Mouse (Mus musculus) cerebellum, postnatal 14 days (tissue): ENCODE data around the gene Meaf6.

Experiments
- DNase-seq, 2 experiments: peaks; one replicate each; pipeline ENCODE4 v3.0.0; 2021; ENCODE audit warnings: mixed read lengths in 2 of 2

Gene Meaf6

DNA sequence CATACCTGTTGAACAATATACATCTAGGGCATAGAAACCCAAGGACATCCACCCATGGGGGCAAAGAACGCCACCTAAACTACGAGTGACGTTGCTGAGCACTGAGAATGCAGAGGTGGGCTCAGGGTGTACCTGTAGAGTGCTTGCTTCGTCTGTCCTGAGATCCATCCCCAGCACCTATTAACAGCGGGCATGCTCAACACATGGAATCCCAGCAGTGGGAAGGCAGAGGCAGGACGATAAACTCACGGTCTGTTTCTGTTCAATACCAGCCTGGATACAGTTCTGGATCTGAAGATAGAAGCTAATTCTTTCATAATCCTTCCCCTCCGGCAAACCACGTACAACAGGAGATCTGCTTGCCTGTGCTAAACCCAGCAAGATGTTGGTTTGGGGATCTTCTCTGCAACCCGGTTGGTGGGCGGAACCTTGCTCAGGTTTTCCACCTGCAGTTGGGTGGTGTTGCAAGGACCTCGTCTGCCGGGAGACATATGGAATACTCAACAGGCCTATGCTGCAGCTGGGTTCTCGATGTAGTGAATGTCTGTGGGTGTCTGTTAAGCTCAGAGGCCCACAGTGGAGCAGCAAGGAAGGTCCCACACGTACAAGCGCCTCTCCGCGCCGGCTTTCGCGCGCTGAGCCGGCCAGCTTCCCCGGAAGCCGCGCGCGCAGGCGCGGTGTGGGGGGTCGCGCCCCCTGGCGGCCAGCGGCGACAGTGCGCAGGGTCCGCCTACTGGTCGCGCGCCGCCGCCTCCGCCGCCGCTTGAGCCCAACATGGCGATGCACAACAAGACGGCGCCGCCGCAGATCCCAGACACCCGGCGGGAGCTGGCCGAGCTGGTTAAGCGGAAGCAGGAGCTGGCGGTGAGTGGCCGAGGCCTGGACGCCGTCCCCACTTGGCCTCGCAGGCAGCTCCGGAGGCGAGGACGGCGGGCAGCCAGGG lies at the start of gene Meaf6:
Meaf6 (plus strand) TSS at position 732 of the 943 bp plus-strand sequence.
- peak; percentile 94 to 98 for DNase-seq

DNA sequence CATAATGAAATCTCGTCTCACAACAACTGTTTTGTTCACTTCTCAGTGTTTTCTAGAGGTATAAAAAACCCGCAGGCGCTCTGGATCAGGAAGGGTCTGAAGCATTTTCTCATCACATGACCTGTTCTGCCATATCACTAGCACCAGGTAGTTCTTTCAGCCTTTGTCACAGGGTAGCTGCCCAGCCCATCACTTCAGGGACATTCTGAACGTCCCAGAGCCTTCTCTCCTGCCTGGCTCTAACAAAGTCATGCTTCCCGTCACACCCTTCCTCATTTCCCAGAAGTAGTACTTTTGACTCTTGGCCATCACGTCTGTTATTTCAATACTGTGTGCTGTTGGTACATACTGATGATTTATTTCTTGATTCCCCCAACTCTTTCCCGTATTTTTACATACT lies 40.5 kb upstream of the Meaf6 start:
- DNase-seq: no peak

DNA sequence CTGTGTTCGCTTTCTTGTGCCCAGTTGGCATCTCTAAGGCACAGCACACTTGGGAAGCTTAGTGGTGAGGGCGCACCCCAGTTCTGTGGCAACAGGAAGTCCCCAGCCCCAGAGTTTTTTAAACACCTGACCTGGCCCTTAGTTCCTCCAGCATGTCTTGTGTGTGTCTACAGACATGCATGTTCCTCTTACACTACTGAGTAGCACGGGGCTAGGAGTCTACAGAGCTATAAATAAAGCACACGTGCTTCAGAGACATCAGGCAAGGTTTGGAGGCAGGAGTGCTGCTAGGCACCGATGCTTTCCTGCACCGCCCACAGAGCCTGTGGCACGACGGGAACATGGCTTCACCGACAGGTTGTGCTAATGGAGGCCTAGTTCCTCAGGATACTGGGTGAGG lies 29.5 kb upstream of the Meaf6 start:
- DNase-seq: no peak

DNA sequence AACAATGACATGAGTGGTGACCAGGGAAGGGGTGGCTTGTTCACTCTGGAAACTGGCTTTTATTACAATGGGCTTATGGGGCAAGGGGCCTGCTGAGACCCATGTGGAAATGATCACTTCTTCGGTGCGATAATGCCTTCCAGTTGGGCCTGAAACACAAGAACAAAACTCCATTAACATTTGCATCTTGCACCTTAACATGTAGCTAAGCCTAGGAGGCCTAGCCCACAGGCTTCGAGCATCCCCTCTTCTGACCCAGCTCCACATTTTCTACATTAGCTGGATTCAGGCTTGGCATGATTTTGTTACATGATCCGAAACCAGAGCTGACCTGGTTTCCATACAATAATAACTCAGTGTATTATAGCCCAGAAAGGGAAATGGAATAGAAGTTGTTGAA lies 28.5 kb upstream of the Meaf6 start:
- DNase-seq: no peak

DNA sequence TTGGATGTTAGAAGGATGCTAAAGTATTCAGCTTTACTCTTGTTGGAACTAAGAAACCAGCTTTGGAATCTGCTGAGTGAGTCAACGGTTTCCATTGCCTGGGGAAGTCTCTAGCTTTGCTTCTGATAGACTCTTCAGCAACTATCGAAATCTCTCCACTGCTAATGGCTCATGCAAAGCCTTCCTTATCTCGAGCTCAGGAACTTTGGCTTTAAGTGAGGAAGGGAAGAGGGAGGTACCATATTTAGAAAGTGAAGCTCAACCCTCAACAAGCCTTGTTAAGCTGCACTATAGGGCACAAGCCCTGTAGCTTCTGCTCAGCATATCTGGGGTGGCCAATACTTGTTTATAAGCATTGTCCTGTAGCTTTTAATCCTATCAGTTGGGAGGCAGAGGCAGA lies 27.7 kb upstream of the Meaf6 start:
- DNase-seq: no peak

DNA sequence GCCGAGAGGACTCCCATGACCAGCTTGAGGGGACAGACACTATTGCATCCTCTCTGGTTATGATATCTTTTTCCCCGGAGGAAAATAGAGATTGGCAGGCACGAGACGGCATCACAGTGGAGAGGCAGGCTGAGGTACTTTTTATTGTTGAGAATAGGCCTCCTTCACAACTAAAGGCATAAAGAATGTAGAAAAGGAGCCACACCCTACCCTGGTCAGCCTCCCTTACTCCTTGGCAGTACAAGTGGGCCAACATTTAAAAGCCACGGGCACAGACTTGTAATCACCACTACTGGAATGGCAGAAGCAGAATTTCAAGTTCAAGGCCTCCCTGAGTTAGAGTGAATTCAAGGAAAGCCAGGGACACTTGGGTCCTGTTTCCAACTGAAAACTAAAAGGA lies 26.9 kb upstream of the Meaf6 start:
- no peak for DNase-seq

DNA sequence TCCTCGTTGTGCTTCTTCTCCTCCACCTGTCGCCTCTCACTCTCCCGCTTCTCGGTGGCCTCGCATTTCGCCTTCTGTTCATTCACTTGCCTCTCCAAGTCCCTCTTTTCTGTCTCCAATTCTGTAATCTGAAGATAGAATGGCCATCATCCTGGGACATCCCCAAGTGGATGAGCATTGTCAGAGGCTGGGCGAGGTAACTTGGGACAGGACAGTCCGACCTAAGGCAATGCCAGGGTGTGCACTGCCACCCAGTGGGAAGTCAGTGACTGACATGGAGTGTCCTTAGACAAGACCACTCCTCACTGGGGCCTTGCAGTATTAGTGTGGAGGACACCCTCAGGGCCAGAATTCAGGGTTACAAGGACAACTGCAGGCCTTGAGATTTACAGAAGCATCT lies 25.9 kb upstream of the Meaf6 start:
- DNase-seq: peak; percentile 64 to 80

DNA sequence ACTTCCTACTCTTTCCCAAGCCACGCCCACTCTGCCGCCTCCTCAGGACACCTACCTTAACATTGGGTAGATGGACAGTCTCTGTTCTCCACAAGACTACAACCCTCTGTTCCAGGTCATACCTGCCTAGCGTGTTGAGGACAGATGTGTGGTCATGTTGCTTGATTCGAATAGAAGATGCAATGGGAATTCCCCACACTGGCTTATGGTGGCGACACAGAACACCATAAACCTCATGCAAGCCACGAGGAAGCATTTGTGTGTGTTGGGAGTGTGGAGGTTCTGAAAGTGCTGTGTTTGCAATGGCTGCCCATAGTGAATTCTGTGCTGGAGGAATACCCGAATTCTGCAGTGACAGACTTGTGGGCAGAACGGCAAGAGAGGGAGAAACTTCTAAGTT lies 21.1 kb upstream of the Meaf6 start:
- DNase-seq: no peak

DNA sequence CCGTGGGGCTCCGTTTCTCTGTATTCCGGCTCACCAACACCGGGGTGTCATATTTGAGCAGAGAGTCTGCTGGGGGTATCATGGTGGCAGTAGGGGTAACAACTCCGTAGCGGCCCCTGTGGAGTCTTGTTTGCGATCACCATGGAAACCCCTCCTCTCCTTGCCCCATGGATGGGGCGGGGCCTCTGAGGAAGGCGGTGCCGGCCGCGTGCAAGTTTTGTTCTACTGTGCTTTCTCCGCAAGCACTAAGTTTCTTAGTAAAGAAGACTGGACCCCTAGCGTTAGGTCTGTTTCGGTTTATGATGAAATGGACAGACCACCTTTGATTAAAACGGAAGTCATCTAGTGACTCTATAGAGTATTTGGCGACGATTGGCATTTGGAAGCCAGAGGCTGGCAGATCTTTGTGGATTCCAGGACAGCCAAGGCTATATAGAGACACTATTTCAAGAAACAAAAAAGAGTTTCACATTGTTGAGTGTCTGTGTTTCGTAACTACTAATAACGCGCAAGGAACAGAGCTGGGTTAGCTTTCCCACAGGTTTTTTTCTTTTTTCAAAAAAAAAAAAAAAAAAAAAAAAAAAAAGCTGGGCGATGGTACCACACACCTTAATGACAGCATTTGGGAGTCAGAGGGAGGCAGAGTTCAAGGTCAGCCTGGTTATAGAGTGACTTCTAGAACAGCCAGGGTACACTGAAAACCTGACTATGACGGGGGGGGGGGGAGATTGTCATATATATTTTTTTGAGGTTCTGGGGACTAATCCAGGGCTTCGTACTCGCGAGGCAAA lies 19.2 kb upstream of the Meaf6 start, which contains the start of gene Dnali1:
Dnali1 (minus strand) TSS at position 187 of the 791 bp plus-strand sequence.
- DNase-seq: peak; percentile 32 to 42

DNA sequence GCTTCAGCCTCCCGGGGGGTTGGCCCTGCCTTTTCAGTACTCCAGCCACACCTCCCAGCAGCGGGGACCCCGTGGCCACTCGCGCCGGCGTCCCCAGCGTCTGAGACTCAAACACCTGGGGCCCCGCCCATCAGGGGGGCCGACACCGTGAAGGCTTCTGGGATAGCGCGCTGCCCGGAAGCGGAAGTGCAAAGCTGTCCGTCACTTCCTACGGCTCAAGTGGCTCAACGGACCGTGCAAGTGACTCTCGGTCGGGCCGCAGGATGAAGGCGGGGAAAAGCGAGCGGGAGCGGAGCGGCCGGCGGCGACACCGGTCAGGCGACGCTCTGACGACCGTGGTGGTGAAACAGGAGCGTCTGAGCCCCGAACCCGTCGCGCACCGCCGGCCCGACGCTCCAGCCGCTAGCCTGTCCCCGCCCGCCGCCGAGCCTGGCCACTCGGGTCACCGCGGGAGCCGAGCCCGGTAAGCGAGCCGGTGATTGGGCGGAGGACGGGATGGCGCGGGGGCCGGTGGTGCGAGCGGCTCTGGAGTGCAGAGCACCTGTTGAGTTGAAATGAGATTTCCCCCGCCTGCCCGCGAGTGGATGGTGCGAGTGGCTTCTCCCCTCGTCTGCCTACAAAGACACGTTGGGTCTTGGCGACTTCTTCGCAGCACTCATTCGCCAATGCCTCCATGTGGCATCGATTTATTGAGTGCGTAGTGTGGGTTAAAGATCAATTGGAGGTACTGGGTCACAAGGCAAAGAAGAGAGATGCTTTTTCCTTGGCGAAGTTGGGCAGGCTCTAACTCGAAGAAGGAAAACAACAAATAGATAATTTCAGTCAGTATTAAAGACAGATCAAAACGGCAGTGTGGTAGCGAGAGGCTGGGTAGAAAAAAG lies 18.2 kb upstream of the Meaf6 start, which contains the start of gene Snip1:
Snip1 (plus strand) TSS at position 183 of the 881 bp plus-strand sequence.
- DNase-seq: peak; percentile 93 to 95

DNA sequence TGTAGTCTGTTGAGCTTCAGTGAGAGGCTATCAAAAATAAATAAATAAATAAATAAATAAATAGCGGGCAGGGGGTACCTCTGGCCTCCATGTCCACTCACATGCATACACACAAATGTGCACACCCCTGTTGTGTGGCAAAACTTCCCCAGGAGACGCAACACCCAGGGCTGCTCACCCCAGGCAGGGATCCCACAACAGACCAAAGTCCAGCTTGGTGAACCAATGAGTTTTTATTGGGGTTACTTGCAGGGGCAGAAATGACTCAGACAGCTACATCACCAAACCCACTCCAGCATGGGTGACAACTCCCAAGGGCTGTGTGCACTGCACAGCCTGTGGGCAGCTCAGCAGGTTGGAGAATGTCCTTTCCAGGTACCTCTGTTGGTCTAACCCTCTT lies 7.2 kb upstream of the Meaf6 start:
- no peak for DNase-seq

DNA sequence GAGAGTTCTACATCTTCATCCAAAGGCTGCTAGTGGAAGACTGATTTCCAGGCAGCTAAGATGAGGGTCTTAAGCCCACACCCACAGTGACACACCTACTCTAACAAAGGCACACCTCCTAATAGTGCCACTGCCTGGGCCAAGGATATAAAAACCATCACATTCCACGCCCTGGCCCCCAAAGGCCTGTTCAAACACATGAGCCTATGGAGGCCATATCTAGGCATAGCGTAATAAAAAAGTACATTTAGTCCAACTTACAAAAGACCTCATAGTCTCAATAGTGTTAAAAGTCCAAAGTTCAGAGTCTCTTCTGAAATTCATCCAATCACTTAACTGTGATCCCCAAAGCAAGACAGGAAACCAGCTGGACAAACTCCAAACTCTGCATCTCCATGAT lies 6.2 kb upstream of the Meaf6 start:
- DNase-seq: no peak

DNA sequence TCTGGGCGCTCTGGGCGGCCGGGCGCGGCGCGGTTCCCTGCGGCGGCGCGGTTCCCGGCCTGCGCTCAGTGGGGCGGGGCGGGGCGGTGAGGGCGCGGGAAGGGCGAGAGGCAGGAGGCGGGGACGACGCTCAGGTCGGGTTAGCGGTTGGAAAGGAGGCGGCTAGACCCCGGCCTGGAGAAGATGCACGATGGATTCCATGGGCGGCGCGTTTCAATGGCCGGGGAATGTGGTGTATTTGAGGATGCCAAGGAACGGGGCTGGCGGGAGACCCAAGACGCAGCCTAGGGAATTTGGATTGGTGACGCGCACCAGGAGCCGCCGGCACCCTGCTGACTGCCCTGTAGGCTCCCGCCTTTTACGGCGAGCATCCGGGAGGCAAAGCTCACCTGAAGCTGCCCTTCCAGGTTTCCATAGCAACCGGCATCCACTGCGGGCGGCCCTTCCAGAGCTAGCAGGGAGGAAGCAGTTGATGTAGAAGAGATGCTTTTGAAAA lies 460 bp downstream of the Meaf6 start:
- peak; percentile 76 to 80 for DNase-seq

DNA sequence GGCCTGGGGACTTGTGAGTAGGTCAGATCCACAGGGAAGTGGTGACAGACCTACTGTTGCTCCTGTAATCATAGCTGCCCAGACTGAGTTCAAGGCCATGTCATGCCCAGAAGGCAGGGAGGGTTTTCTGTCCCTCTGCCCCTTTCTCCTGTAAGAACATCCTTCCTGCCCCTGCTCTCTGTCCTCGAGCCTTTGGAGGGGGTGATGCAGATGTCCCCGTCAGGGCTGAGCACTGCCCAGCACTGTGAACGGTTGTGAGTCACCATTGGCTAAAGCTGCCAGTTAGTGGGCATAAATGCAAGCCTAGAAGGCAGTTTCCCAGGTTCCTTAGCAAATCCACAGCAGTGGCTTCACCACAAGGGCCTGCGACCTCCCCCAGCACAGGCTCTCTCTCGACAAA lies 8.1 kb downstream of the Meaf6 start:
- no peak for DNase-seq

DNA sequence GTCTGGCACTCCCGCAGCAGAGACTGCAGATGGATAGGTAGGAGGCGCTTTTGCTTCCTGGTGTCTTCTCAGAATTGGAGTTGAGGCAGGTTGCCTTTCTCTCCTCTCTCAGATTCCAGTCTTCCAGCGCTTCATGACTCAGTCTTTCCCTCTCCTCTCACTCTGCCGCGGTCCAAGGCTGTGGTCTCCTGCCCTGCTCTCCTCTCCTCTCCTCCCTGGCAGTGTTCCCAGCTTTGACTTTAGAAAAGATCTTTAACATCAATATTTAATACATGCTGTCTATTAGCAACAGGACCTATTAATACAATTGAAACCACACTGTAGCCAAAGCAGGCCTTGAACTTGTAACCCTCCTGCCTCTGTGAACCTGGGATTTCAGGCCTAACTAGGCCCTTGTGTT lies 11.1 kb downstream of the Meaf6 start:
- DNase-seq: no peak

DNA sequence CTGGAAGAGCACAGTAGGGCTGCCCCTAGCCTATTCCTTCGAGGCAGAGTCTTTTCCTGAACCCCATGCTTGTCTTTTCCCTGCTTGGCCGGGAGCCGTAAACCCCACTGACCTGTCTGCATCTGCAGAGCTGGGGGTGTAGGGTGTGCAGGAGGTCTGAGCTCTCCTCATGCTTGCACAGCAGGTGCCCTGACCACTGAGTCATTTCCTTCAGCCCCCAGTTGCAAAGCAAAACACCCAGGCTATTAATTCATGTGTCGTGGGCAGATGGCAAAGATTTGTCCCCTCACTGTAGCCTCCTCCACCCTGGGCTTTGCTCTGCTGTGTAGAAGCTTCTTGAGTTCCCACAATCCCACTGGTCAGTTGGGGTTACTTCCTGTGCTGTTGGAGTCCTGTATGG lies 12.5 kb downstream of the Meaf6 start:
- DNase-seq: no peak

DNA sequence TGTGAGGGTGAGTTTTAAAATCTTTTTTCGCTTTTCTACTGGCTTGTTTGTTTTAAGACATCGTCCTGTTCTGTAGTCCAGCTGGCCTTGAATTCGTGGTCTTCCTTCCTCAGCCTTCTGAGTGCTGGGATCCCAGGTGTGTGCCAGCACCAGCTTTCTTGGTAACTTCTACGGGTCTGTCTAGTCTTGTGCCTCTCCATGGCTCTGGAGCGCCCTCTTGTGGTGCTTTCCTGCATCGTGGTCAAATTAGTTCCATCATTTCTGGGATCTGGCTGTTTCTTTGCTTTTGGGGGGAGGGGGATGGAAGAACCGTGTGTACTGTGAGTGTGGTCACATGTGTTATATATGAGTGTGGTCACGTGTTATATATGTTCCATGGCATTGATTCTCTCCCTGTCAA lies 14.5 kb downstream of the Meaf6 start:
- DNase-seq: peak; percentile 89 to 96

DNA sequence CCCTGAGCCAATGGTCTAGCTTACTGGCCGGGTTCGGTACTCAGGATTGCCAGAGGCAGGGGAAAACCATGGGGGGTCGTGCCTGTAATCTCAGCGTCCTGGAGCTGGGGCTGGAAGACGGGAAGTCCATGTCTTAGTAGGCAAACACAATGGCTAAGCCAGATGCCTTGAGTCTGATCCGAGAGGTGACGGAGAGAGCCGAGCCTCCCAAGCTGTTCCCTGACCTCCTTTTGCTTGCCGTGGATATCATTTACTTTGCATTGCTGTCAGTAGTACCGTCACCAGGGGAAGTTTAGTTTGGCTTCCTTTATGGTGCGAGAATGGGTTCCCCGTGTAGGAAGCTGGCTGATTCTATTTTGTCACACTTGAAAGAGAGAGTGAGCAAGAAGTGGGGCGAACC lies 16.4 kb downstream of the Meaf6 start:
- no peak for DNase-seq

DNA sequence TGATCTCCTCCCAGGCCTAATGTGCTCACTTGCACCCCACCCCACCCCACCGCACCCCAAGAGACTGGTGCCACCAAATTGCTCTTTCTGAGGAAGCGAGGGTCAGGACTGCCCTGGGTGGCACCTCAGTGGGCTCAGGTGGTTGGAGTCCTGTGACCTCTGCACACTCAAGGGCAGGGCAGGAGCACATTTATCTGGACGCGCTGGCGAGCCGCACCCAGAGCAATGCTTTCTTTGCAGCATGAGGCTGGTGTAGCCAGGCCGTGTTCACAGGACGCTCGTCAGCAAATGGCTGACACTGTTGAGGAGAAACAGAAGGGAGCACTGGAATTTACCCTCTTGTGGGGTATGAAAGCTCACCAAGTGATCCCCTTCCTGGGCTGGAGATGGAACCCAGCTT lies 20.4 kb downstream of the Meaf6 start:
- DNase-seq: no peak

DNA sequence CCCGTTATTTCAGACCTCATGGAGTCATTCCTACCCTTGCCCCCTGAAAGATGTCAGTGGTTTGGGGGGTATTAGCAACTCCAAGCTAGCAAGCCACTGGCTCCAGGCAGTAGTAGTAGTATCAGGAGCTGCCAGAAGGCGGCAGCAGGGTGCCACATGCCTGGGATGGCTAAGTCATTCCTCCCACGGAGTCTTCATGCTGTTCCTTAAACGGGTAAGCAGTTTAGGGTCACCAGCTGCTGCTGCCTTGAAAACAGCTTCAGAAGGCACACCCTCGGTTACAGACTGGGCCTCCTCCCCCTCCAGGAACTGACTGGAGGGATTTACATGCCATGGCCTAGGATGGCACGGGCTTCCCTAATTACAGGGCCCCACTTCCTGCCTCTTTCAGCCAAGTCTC lies 29.7 kb downstream of the Meaf6 start:
- peak; percentile 91 to 93 for DNase-seq

DNA sequence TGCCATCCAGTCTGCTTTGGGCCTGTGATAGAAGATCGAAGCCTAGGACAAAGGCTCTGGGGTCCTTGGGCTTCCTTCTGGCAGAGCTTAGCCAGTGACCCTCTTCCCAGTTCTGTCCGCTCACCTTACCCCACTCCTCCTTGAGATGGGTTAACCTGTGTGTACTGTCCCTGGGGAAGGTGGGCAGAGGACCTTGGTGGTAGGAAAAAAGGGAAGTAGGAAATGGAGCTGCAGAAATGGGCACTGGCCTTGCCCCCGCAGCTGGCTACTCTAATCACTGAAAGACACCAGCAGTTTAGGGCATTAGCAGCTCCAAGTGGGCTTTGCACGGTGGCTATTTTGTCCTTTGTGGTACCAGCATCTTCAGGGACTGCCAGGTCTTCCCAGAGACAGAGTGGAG lies 30.1 kb downstream of the Meaf6 start:
- no peak for DNase-seq

DNA sequence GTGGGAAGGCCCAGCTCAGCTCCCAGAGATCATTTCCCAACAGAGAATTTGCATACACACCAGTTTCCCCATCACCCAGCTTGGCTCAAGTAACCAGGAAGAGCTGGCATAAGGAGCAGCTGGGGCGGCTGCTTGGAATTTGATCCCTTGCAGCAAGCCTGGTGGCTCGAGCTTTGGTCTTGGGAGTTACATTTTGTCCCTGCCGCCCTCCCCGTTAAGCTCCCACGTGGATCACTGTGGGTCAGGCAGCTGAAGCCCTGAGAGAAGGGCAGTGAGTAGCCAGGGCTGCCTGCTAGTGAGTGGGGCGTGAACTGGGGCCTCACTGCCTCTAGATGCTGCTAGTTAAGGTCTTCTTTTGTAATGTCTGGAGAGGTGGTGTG lies 30.8 kb downstream of the Meaf6 start:
- DNase-seq: peak; percentile 22 to 38
